18 mouse cellular contexts compared by ENCODE assay signal in the genomic region with DNA sequence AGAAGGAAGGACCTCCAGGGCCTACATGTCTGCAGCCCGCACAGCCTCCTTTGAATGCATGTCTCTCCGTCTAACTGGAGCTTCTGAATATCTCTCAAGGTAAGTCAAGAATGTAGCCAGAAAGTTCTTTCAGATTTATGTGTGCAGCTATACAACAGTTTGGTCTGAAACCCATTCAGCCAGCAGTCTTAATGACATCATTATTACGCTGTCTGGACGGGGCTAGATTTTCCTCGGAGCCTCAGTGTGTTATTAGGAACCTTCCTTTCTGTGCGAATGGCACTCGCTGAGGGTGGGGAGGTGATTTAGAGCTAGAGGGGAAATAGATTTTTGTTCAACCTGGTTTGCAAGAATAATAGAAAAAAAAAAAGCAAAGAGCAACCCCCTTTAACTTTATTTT.
A peak's percentile ranks its signal among the peaks of the same experiment; 100 is the strongest.
DNase-seq lines count a peak whose midpoint lies in the region; ATAC-seq lines count a peak whose summit lies in the region.
"Had no signal": no experiment of that assay in that cellular context is flagged by ENCODE, and none has a peak within 500 bp of the region (broad histone marks: within the 10 kb centered on the region; RNA-seq: fewer than 3 reads in every experiment).

No protein-coding gene starts in this region.

- intact Hi-C loops in heart, postnatal 10 days (cut with DNase I): no loop called here

- H3K9ac ChIP-seq in forebrain, embryonic 13.5 days: no peak overlapping the region
- no peak overlapping the region for H3K9ac ChIP-seq in midbrain, embryonic 12.5 days (replicated peaks)
- H3K9ac ChIP-seq in midbrain, embryonic 11.5 days (ENCODE audit: low read length): no peak overlapping the region
- peak overlapping the region; percentile 50; the same call in 1 of the 2 replicates for H3K9ac ChIP-seq in neural tube, embryonic 13.5 days
- no peak overlapping the region for H3K9ac ChIP-seq in neural tube, embryonic 15.5 days (replicated peaks)
- H3K9ac ChIP-seq: embryonic facial prominence, embryonic 13.5 days had no signal

- H3K4me3 ChIP-seq in forebrain, embryonic 13.5 days: no peak overlapping the region
- no peak overlapping the region for H3K4me3 ChIP-seq in forebrain, embryonic 10.5 days
- no peak overlapping the region for H3K4me3 ChIP-seq in midbrain, embryonic 12.5 days
- no peak overlapping the region for H3K4me3 ChIP-seq in midbrain, embryonic 11.5 days (ENCODE audit: low read depth, low read length)
- H3K4me3 ChIP-seq in neural tube, embryonic 13.5 days: peak overlapping the region; percentile 26
- peak overlapping the region; percentile 4; the same call in 1 of the 2 replicates for H3K4me3 ChIP-seq in neural tube, embryonic 15.5 days (replicated peaks)
- H3K4me3 ChIP-seq: embryonic facial prominence, embryonic 13.5 days; heart, embryonic 10.5 days had no signal

- peak; percentile 61; the same call in 1 of the 2 replicates for ATAC-seq in forebrain, embryonic 13.5 days
- ATAC-seq in midbrain, embryonic 12.5 days (ENCODE audit: low FRiP score, low read depth): 0 out of 2 replicates have a peak, but pooled peaks have one; percentile 4
- ATAC-seq in midbrain, embryonic 11.5 days (ENCODE audit: low FRiP score): no peak
- ATAC-seq in neural tube, embryonic 13.5 days (ENCODE audit: low read depth): no peak
- no peak for ATAC-seq in neural tube, embryonic 15.5 days (ENCODE audit: low FRiP score)
- ATAC-seq: intestine, embryonic 16.5 days had no signal

- no peak overlapping the region for H3K27ac ChIP-seq in forebrain, embryonic 13.5 days
- H3K27ac ChIP-seq in forebrain, embryonic 10.5 days: no peak overlapping the region
- no peak overlapping the region for H3K27ac ChIP-seq in midbrain, embryonic 12.5 days (replicated peaks)
- no peak overlapping the region for H3K27ac ChIP-seq in midbrain, embryonic 11.5 days (ENCODE audit: low read depth, low read length)
- H3K27ac ChIP-seq in neural tube, embryonic 13.5 days (replicated peaks): peak overlapping the region; percentile 67
- no peak overlapping the region; the same call in 1 of the 2 replicates for H3K27ac ChIP-seq in neural tube, embryonic 15.5 days (replicated peaks)
- H3K27ac ChIP-seq: embryonic facial prominence, embryonic 13.5 days; heart, embryonic 10.5 days had no signal

- peaks cover 30% of the 10 kb centered on the region for H3K4me1 ChIP-seq in forebrain, embryonic 13.5 days
- H3K4me1 ChIP-seq in forebrain, embryonic 10.5 days: peaks cover 38% of the 10 kb centered on the region
- 0 out of 2 replicates have a peak, but pooled peaks cover 14% of the 10 kb centered on the region for H3K4me1 ChIP-seq in midbrain, embryonic 12.5 days
- no peaks in the 10 kb centered on the region for H3K4me1 ChIP-seq in midbrain, embryonic 11.5 days (ENCODE audit: control insufficient read depth, insufficient read depth, low read length)
- peaks cover 12% of the 10 kb centered on the region; the same call in 1 of the 2 replicates for H3K4me1 ChIP-seq in neural tube, embryonic 13.5 days (replicated peaks)
- H3K4me1 ChIP-seq in neural tube, embryonic 15.5 days: peaks cover 8% of the 10 kb centered on the region; the same call in 1 of the 2 replicates
- H3K4me1 ChIP-seq: embryonic facial prominence, embryonic 13.5 days; heart, embryonic 10.5 days had no signal

- H3K9me3 ChIP-seq in forebrain, embryonic 13.5 days (replicated peaks): no peaks in the 10 kb centered on the region
- no peaks in the 10 kb centered on the region for H3K9me3 ChIP-seq in forebrain, embryonic 10.5 days
- no peaks in the 10 kb centered on the region for H3K9me3 ChIP-seq in midbrain, embryonic 12.5 days
- H3K9me3 ChIP-seq in midbrain, embryonic 11.5 days (ENCODE audit: control insufficient read depth, low read length): no peaks in the 10 kb centered on the region
- H3K9me3 ChIP-seq in neural tube, embryonic 13.5 days: no peaks in the 10 kb centered on the region
- H3K9me3 ChIP-seq in neural tube, embryonic 15.5 days (replicated peaks): no peaks in the 10 kb centered on the region
- H3K9me3 ChIP-seq: embryonic facial prominence, embryonic 13.5 days; heart, embryonic 10.5 days had no signal

- no peaks in the 10 kb centered on the region for H3K36me3 ChIP-seq in forebrain, embryonic 13.5 days (ENCODE audit: poor library complexity, severe bottlenecking)
- H3K36me3 ChIP-seq in forebrain, embryonic 10.5 days (replicated peaks): no peaks in the 10 kb centered on the region
- no peaks in the 10 kb centered on the region for H3K36me3 ChIP-seq in midbrain, embryonic 12.5 days
- H3K36me3 ChIP-seq in midbrain, embryonic 11.5 days (ENCODE audit: control insufficient read depth, insufficient read depth, low read length): no peaks in the 10 kb centered on the region
- no peaks in the 10 kb centered on the region for H3K36me3 ChIP-seq in neural tube, embryonic 13.5 days
- no peaks in the 10 kb centered on the region for H3K36me3 ChIP-seq in neural tube, embryonic 15.5 days
- H3K36me3 ChIP-seq: embryonic facial prominence, embryonic 13.5 days; heart, embryonic 10.5 days had no signal

- 22% methylated on average over 7 of the region's 7 CpGs for WGBS in forebrain, embryonic 13.5 days
- WGBS in forebrain, embryonic 10.5 days: 48% methylated on average over 7 of the region's 7 CpGs
- WGBS in midbrain, embryonic 12.5 days: 61% methylated on average over 7 of the region's 7 CpGs
- WGBS in midbrain, embryonic 11.5 days: 68% methylated on average over 7 of the region's 7 CpGs
- 29% methylated on average over 7 of the region's 7 CpGs for WGBS in neural tube, embryonic 13.5 days
- 32% methylated on average over 7 of the region's 7 CpGs for WGBS in neural tube, embryonic 15.5 days

- no peak for DNase-seq in forebrain, embryonic 10.5 days (ENCODE audit: extremely low spot score, low spot score)
- no peak for DNase-seq in midbrain, embryonic 11.5 days (ENCODE audit: low spot score, missing footprints)
- no peak for DNase-seq in neural tube, embryonic 10.5 days (ENCODE audit: extremely low spot score, low spot score)
- no peak for DNase-seq in heart, postnatal 10 days
- DNase-seq: adrenal gland, adult 2 months; adrenal gland, postnatal 25 days; cerebellum, adult 2 months; cerebellum, postnatal 10 days; gastrocnemius, postnatal 10 days; heart, adult 18-20 months; heart, postnatal 14 days had no signal

- 0 out of 2 replicates have a peak overlapping the region, but pooled peaks have one; percentile 2 for H3K4me2 ChIP-seq in forebrain, embryonic 13.5 days
- H3K4me2 ChIP-seq in midbrain, embryonic 12.5 days (replicated peaks): no peak overlapping the region
- no peak overlapping the region for H3K4me2 ChIP-seq in midbrain, embryonic 11.5 days
- H3K4me2 ChIP-seq in neural tube, embryonic 13.5 days: no peak overlapping the region
- no peak overlapping the region for H3K4me2 ChIP-seq in neural tube, embryonic 15.5 days
- H3K4me2 ChIP-seq: embryonic facial prominence, embryonic 13.5 days had no signal

- H3K27me3 ChIP-seq in forebrain, embryonic 13.5 days: no peaks in the 10 kb centered on the region
- H3K27me3 ChIP-seq in forebrain, embryonic 10.5 days (ENCODE audit: poor library complexity, severe bottlenecking): no peaks in the 10 kb centered on the region
- no peaks in the 10 kb centered on the region for H3K27me3 ChIP-seq in midbrain, embryonic 12.5 days
- H3K27me3 ChIP-seq in midbrain, embryonic 11.5 days (ENCODE audit: control insufficient read depth, insufficient read depth, low read length): no peaks in the 10 kb centered on the region
- H3K27me3 ChIP-seq in neural tube, embryonic 13.5 days: no peaks in the 10 kb centered on the region
- H3K27me3 ChIP-seq in neural tube, embryonic 15.5 days (replicated peaks): no peaks in the 10 kb centered on the region
- H3K27me3 ChIP-seq: embryonic facial prominence, embryonic 13.5 days had no signal

Comparison
In these comparisons a context has a peak if more than half of its experiments do, and no peak if none do; other contexts are left out.
1. ATAC-seq: peak in forebrain, embryonic 13.5 days (single experiment) and midbrain, embryonic 12.5 days (single experiment); none in midbrain, embryonic 11.5 days (single experiment), neural tube, embryonic 13.5 days (single experiment) and neural tube, embryonic 15.5 days (single experiment).
2. H3K4me3 ChIP-seq: peak in neural tube, embryonic 13.5 days (single experiment) and neural tube, embryonic 15.5 days (single experiment); none in forebrain, embryonic 13.5 days (single experiment), forebrain, embryonic 10.5 days (single experiment), midbrain, embryonic 12.5 days (single experiment) and midbrain, embryonic 11.5 days (single experiment).